Mouse (Mus musculus) lung, postnatal 0 days (tissue): ENCODE results near the gene Lgals3.

ENCODE experiments used
- CTCF ChIP-seq: IDR thresholded peaks from 2 replicates; pipeline ENCODE4 v1.5.1; 2016; ENCODE audit warnings: antibody characterized with exemption, mild to moderate bottlenecking
- EP300 ChIP-seq: IDR thresholded peaks from 2 replicates; pipeline ENCODE4 v1.6.1; 2016; ENCODE audit warnings: antibody characterized with exemption, mild to moderate bottlenecking, control low read depth

- TF ChIP-seq EP300 (no peak), CTCF (no peak)
These were observed 16.6 kb upstream of the Lgals3 start for GRCm38 (mm10) chr14:47350974-47351373.
